Mouse (Mus musculus) liver, embryonic 11.5 days (tissue): ENCODE data around the gene Ccdc152. TPM values are rescaled to one million over a fixed set of nuclear protein-coding genes. Genes with fewer than 3 reads are reported as not detected.

ENCODE experiments used
- ATAC-seq: fragments of 200-750 bp; cut with Nextera tagmentation; replicated peaks from 2 replicates; pipeline ENCODE4 v1.8.0; 2017; ENCODE audit warnings: moderate number of reproducible peaks, mild to moderate bottlenecking, moderate TSS enrichment, moderate library complexity; ENCODE audit not compliant: low FRiP score
- DNase-seq: peaks from one replicate; pipeline ENCODE4 v3.0.0-alpha.2; 2017; ENCODE audit warnings: low spot score
- H3K27ac ChIP-seq: fragments of 300-500 bp; sonication (generic); 2 replicates; pipeline ENCODE4 v1.5.1; 2014; ENCODE audit warnings: mild to moderate bottlenecking, low read depth, low read length, control low read depth
- H3K27me3 ChIP-seq: fragments of 300-500 bp; sonication (generic); replicated peaks from 2 replicates; pipeline ENCODE4 v1.6.1; 2014; ENCODE audit warnings: low read length, mixed read lengths; ENCODE audit not compliant: control insufficient read depth, insufficient read depth
- H3K36me3 ChIP-seq: fragments of 300-500 bp; sonication (generic); 2 replicates; pipeline ENCODE4 v1.6.1; 2014; ENCODE audit warnings: mild to moderate bottlenecking, low read length, moderate library complexity, mixed read lengths; ENCODE audit not compliant: control insufficient read depth, insufficient read depth
- H3K4me1 ChIP-seq: fragments of 300-500 bp; sonication (generic); replicated peaks from 2 replicates; pipeline ENCODE4 v1.6.1; 2014; ENCODE audit warnings: low read length, mixed read lengths; ENCODE audit not compliant: control insufficient read depth, insufficient read depth
- H3K4me2 ChIP-seq: fragments of 300-500 bp; sonication (generic); 2 replicates; pipeline ENCODE4 v1.6.1; 2014; ENCODE audit warnings: mild to moderate bottlenecking, control low read depth, moderate library complexity
- H3K4me3 ChIP-seq: fragments of 300-500 bp; sonication (generic); 2 replicates; pipeline ENCODE4 v1.5.1; 2014; ENCODE audit warnings: low read depth, low read length, control low read depth
- H3K9ac ChIP-seq: fragments of 300-500 bp; sonication (generic); 2 replicates; pipeline ENCODE4 v1.6.1; 2014; ENCODE audit warnings: low read depth, low read length, control low read depth
- H3K9me3 ChIP-seq: fragments of 300-500 bp; sonication (generic); 2 replicates; pipeline ENCODE4 v1.6.1; 2016; ENCODE audit warnings: low read length, inconsistent platforms, mixed read lengths; ENCODE audit not compliant: control insufficient read depth
- WGBS: fragments of 180-500 bp; shearing (Covaris S2); extraction: QIAGEN DNeasy Blood & Tissue Kit; methylation state at CpG from one replicate; pipeline ENCODE4 v1.1.7; 2014; 5-methylcytosine and 5-hydroxymethylcytosine counted together
- polyA plus RNA-seq: library from polyadenylated mRNA; unstranded; fragments of >200 nt; fragmentation: Nextera tagmentation; extraction: Ambion mirVana; gene quantifications from 2 replicates; pipeline ENCODE4 v1.2.1, GENCODE M21; 2014

The Ccdc152 gene
- polyA plus RNA-seq, 1 experiment from 2014 or later: 0.32 TPM

DNA sequence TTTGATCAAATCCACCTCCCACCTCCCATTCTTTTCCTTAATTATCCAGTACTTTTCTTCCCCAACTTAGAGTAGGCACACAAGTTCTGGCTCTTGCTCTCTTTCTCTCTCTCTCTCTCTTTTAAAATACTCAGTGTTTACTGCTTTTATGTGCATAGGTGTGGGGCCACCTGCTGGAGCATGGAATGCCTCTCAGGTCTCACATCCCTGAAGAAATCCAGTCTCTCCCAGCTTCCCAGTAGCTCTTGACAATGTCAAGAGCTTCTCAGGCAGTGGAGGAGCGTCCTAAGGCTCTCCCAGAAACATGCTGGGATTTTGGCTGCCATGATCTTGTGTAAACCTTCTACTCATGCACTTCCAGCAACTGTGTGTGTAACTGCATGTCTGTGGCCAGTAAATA is 27.0 kb upstream of the Ccdc152 start:
- Histone ChIP-seq H3K27ac (no peak overlapping the region), H3K9ac (no peak overlapping the region), H3K36me3 (peaks cover 3% of the 10 kb centered on the region; the same call in 1 of the 2 replicates), H3K4me3 (no peak overlapping the region), H3K9me3 (no peaks in the 10 kb centered on the region), H3K4me2 (no peak overlapping the region), H3K4me1 (no peaks in the 10 kb centered on the region), H3K27me3 (no peaks in the 10 kb centered on the region)
- DNase-seq (no peak), ATAC-seq (no peak)
- 74% methylated on average over 1 of the region's 1 CpGs for WGBS

DNA sequence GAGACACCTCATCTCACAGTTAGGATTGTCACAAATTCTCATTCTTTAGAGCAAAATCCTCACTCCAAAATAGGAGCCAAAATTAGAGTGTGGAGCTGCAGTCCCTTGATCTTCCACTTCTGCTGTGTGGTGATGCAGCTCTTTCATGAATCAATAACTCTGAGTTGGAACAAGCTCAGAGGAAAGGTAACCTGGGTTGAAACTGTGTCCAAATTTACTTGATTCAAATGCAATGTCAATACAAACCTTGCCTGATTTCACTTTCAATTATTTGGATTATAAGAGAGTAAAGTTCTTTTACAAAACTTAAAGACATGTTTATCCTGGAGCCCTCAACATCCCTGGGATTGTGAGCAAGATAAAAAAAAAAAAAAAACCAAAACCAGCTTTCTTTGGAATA is 19.7 kb upstream of the Ccdc152 start:
- DNase-seq: no peak

DNA sequence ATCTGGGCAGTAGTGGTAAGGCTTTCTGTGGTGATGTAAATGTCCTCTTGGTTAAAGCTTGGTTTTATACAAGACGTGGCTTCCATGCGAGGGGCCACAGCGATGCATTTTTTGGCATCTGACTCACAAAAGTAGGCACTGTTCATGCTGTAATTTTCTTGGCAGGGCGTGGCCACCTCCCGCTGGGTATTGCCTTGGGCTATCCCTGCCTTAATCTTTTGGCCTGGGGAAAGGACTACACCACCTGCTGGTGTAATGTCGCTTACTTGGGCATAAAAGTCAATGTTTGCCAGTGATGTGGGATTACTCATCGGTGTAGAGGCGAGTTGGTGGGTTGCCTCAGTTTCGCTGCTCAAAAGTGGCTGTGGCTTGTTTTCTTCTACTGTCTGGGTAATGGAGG is 16.6 kb upstream of the Ccdc152 start:
- H3K36me3 ChIP-seq: no peaks in the 10 kb centered on the region
- H3K27ac ChIP-seq: no peak overlapping the region
- no peak overlapping the region for H3K4me3 ChIP-seq
- no peaks in the 10 kb centered on the region for H3K27me3 ChIP-seq
- H3K4me1 ChIP-seq: no peaks in the 10 kb centered on the region
- no peaks in the 10 kb centered on the region for H3K9me3 ChIP-seq
- ATAC-seq: no peak
- WGBS: 83% methylated on average over 9 of the region's 9 CpGs
- H3K4me2 ChIP-seq: no peak overlapping the region
- no peak for DNase-seq
- H3K9ac ChIP-seq: no peak overlapping the region

More for the DNA sequence above, 19.7 kb upstream of the Ccdc152 start:
- H3K27me3 ChIP-seq: no peaks in the 10 kb centered on the region
- no peaks in the 10 kb centered on the region for H3K9me3 ChIP-seq
- no peak for ATAC-seq
- no peak overlapping the region for H3K9ac ChIP-seq
- no peak overlapping the region for H3K27ac ChIP-seq
- H3K36me3 ChIP-seq: no peaks in the 10 kb centered on the region
- H3K4me3 ChIP-seq: no peak overlapping the region
- H3K4me1 ChIP-seq: no peaks in the 10 kb centered on the region
- H3K4me2 ChIP-seq: no peak overlapping the region

DNA sequence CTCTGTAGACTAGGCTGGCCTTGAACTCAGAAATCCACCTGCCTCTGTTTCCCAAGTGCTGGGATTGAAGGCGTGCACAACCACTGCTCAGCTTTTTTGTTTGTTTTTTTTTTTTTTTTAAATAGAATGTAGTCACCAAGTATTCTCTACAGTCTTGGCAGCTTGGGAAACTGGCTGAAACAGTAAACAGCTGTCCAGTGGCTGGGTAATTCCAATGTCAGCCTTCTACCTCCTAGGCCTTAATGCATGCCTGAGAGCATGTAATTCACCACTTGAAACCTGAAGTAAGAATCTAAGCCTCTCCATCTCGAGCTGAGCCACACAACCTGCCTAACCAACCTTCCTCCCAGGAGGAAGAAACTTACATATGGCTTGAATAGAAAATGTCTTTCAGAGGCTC is 13.3 kb upstream of the Ccdc152 start:
- Histone ChIP-seq H3K9me3 (no peaks in the 10 kb centered on the region), H3K4me1 (no peaks in the 10 kb centered on the region), H3K4me2 (no peak overlapping the region), H3K27me3 (no peaks in the 10 kb centered on the region), H3K36me3 (no peaks in the 10 kb centered on the region), H3K9ac (no peak overlapping the region), H3K27ac (no peak overlapping the region), H3K4me3 (no peak overlapping the region)
- WGBS: 69% methylated on average over 2 of the region's 2 CpGs
- no peak for ATAC-seq
- DNase-seq: no peak

DNA sequence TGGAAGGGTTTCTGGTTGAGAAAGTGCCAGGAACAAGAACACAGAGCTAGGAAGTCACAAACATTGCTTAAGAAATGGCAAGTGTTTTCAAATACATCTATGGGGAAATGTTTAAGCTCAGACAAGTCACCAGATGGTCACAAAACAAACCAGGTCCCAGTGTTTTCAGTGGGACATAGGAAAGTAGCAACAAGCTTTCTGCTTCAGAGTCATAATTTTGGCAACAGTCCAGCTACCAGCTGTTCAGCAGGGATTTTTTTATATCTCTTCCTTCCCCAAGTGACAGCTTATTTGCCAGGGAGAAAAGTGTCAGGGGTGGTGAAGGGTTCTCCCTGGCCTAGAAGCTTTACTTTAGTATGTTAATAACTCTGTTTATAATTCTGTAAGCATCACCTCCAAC is 9.6 kb upstream of the Ccdc152 start:
- Histone ChIP-seq H3K9ac (no peak overlapping the region), H3K27ac (no peak overlapping the region), H3K27me3 (no peaks in the 10 kb centered on the region), H3K4me3 (no peak overlapping the region), H3K4me2 (no peak overlapping the region), H3K36me3 (no peaks in the 10 kb centered on the region), H3K4me1 (no peaks in the 10 kb centered on the region), H3K9me3 (no peaks in the 10 kb centered on the region)
- DNase-seq (no peak), ATAC-seq (no peak)

DNA sequence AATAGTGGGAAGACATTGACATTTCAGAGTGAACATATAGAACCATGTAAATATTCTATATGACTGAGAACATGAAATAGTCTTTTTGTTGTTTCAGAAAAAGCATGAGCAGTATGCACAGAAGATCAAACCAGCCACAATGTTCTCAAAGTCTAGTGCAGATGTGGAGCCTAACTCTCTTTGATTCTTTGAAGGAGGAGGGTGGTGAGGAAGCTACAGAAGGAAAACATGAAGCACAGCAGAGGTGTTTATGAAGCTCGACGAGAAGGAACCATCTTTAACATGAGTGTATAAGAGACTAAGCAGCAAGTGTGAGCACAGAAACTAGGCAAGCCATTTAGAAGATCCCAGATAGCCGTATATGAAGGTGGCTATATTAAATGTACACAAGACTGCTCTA is 6.5 kb upstream of the Ccdc152 start:
- Histone ChIP-seq H3K9me3 (no peaks in the 10 kb centered on the region), H3K27ac (no peak overlapping the region), H3K4me2 (no peak overlapping the region), H3K4me1 (no peaks in the 10 kb centered on the region), H3K36me3 (no peaks in the 10 kb centered on the region), H3K9ac (no peak overlapping the region), H3K4me3 (no peak overlapping the region), H3K27me3 (no peaks in the 10 kb centered on the region)
- DNase-seq: no peak
- 80% methylated on average over 3 of the region's 3 CpGs for WGBS
- no peak for ATAC-seq

DNA sequence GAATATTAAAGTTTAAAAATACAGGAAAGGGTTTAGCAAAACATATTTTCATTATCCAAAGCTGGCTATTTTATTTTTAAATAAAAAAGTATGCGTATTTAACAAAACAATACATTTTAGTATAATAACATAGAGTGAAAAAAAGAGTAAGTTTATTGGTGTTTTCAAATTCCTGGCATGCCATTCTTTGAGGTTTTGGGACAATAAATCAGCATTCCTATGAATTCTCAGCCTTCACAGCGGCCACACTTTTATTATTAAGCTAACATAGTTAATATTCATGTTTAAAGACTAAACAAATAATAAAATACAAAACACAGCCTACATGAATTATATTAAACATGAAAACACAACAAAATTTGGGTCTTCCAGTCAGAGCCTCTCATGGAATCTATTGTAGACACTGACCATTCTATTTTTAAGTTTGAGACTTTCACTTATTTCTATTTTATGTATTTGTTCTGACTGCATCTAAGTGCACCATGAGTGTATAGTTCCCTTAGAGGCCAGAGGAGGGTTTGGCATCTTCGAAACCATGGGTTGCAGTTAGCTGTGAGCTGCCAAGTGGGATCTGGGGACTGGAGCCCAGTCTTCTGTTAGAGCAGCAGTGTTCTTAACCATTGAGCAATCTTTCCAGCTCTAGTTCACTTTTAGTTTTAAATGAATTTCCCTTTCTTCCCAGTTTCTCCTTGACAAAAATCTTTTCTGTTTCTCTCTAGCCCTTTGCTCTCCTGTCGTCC is 2.8 kb downstream of the Ccdc152 start:
- Histone ChIP-seq H3K27ac (no peak overlapping the region), H3K9me3 (no peaks in the 10 kb centered on the region), H3K36me3 (no peaks in the 10 kb centered on the region), H3K27me3 (no peaks in the 10 kb centered on the region), H3K4me1 (no peaks in the 10 kb centered on the region), H3K9ac (no peak overlapping the region), H3K4me3 (no peak overlapping the region), H3K4me2 (no peak overlapping the region)
- DNase-seq: no peak
- ATAC-seq: no peak
- WGBS: 79% methylated on average over 4 of the region's 4 CpGs

DNA sequence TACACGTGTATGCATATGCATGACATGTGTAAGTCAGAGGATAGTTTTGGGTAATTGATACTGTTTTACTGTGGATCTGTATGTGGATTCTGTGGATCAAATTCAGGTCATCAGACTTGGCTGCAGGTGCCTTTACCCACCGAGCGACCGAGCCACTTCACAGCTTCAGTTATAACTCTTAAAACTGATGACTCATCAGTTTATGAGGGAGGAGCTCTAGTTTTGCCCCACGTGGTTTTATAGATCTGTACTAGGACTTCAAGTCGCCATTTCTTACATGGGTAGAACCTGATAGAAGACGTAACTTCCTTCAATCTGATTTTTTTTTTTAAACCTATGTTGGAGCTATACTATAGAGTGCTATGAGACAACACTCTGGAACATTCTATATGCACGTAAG is 5.7 kb downstream of the Ccdc152 start:
- Histone ChIP-seq H3K4me1 (no peaks in the 10 kb centered on the region), H3K36me3 (no peaks in the 10 kb centered on the region), H3K9ac (no peak overlapping the region), H3K4me2 (no peak overlapping the region), H3K4me3 (no peak overlapping the region), H3K9me3 (no peaks in the 10 kb centered on the region), H3K27me3 (no peaks in the 10 kb centered on the region), H3K27ac (no peak overlapping the region)
- DNase-seq: no peak
- 78% methylated on average over 8 of the region's 8 CpGs for whole genome bisulfite sequencing
- no peak for ATAC-seq

DNA sequence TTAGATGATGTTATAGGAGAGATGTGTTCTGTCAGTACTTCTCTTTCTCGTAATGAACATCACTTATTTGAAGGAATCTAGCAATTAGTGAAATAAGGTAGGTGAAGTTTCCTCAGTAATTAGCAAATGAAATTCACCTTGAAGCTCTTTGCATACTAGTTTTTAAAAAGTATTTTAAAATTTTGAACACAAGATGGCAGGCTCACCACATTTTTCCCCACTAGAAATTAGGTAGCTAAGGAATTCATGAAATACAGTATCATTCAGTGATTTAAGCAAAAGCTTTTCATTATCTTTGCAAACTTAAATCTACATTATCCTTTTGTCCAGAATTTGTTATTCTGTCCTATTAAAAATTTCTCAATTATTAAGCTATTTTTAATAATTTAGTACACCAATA is 7.3 kb downstream of the Ccdc152 start:
- 82% methylated on average over 1 of the region's 1 CpGs for WGBS
- Histone ChIP-seq H3K27ac (no peak overlapping the region), H3K9ac (no peak overlapping the region), H3K4me3 (no peak overlapping the region), H3K27me3 (no peaks in the 10 kb centered on the region), H3K36me3 (no peaks in the 10 kb centered on the region), H3K4me1 (no peaks in the 10 kb centered on the region), H3K4me2 (no peak overlapping the region), H3K9me3 (no peaks in the 10 kb centered on the region)
- ATAC-seq (no peak), DNase-seq (no peak)
